Comparison of ENCODE assay signal across 9 mouse cellular contexts in the genomic region with DNA sequence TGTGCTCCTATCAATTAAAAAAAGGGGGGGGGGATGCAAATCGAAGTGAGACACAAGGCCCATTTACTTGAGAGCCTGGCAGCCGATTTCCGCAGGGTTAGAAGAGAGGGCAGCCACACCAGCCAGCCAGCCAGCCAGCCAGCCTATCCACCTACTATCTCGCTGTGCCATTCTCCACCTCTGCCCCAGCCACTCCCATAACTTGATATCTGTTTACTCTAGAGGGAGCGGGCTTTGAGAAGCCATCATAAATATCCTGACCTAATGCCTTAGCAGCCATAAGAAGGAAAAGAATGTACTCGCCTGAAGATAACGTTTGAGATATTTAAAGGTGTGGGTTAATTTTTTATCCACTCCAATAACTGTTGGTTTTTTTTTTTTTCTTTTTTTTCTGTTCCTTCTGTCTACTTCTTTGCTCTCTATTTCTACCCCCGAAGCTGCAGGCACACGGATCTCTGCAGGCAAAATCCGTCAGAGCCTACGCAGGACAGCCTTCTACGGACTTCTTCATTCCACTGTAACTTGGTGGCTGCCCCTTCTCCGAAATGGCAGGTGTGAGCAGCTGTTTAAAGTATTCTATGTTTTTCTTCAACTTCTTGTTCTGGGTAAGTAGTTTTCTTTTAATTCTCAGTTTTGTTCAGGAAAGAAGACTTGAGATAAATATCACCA. TPM values are rescaled to one million over a fixed set of nuclear protein-coding genes. Genes with fewer than 3 reads are reported as not detected.
A peak's percentile ranks its signal among the peaks of the same experiment; 100 is the strongest.
DNase-seq lines count a peak whose midpoint lies in the region; ATAC-seq and TF ChIP-seq lines count a peak whose summit lies in the region.
"Had no signal": no experiment of that assay in that cellular context is flagged by ENCODE, and none has a peak within 500 bp of the region (broad histone marks: within the 10 kb centered on the region; RNA-seq: fewer than 3 reads in every experiment).

No protein-coding gene starts in this region.

- peak; percentile 66 for DNase-seq in urinary bladder, postnatal 14 days (ENCODE audit: low spot score)
- DNase-seq in urinary bladder, adult 2 months (ENCODE audit: low spot score) = no peak
- DNase-seq in kidney, postnatal 14 days = peak; percentile 21
- DNase-seq in lung, postnatal 25 days (ENCODE audit: low spot score) = peak; percentile 64
- DNase-seq in thymus, postnatal 14 days = no peak
- DNase-seq in ovary, adult 18-20 months (ENCODE audit: low spot score) = no peak
- no peak for DNase-seq in midbrain, postnatal 0 days (ENCODE audit: low spot score)
- no peak for DNase-seq in left cerebral cortex, postnatal 14 days (ENCODE audit: low spot score in 2 of 2)

- no peaks in the 10 kb centered on the region for H3K27me3 ChIP-seq in midbrain, postnatal 0 days (ENCODE audit: insufficient read depth, low read length)
- H3K27me3 ChIP-seq: midbrain, embryonic 12.5 days had no signal

- no peaks in the 10 kb centered on the region for H3K36me3 ChIP-seq in midbrain, postnatal 0 days (ENCODE audit: insufficient read depth, low read length)
- H3K36me3 ChIP-seq: midbrain, embryonic 12.5 days had no signal

- no peaks in the 10 kb centered on the region for H3K9me3 ChIP-seq in midbrain, postnatal 0 days (ENCODE audit: low read length)
- H3K9me3 ChIP-seq: midbrain, embryonic 12.5 days had no signal

- H3K4me2 ChIP-seq in midbrain, postnatal 0 days (ENCODE audit: low read depth, low read length, poor library complexity, severe bottlenecking) = no peak overlapping the region
- H3K4me2 ChIP-seq: midbrain, embryonic 12.5 days had no signal

- intact Hi-C loops in left cerebral cortex, postnatal 14 days (cut with DNase I) = no loop called here

- no peak for TF ChIP-seq CTCF in midbrain, postnatal 0 days (IDR thresholded peaks at IDR 0.05)

- H3K27ac ChIP-seq in midbrain, postnatal 0 days (ENCODE audit: low read depth, low read length) = no peak overlapping the region
- H3K27ac ChIP-seq: midbrain, embryonic 12.5 days had no signal

- H3K9ac ChIP-seq in midbrain, postnatal 0 days (replicated peaks; ENCODE audit: low read length, poor library complexity, severe bottlenecking) = no peak overlapping the region
- H3K9ac ChIP-seq: midbrain, embryonic 12.5 days had no signal

- no peak for ATAC-seq in midbrain, postnatal 0 days (ENCODE audit: low FRiP score)

- no peaks in the 10 kb centered on the region for H3K4me1 ChIP-seq in midbrain, postnatal 0 days (ENCODE audit: insufficient read depth, low read length)
- H3K4me1 ChIP-seq: midbrain, embryonic 12.5 days had no signal

- WGBS in midbrain, postnatal 0 days = 70% methylated on average over 13 of the region's 13 CpGs

- no peak overlapping the region for H3K4me3 ChIP-seq in midbrain, postnatal 0 days (ENCODE audit: low read depth, low read length)
- H3K4me3 ChIP-seq: midbrain, embryonic 12.5 days had no signal

RNA-seq across cellular contexts. Expression of a gene that starts 0.6 kb away (rescaled TPM):
- polyA plus RNA-seq in urinary bladder, adult 2 months (2012; rRNA removed) = 113 and 130 TPM in 2 replicates
- 0.49 and 0.61 TPM in 2 replicates for total RNA-seq in midbrain, postnatal 0 days (2014; rRNA removed)
- 1.8 and 2.5 TPM in 2 replicates for polyA plus RNA-seq in midbrain, postnatal 0 days (2015; fragmentation: Nextera tagmentation; extraction: Ambion mirVana)
- total RNA-seq in left cerebral cortex, postnatal 14 days (2021) = 1 to 10 TPM in 1 of 2 experiments, under 1 TPM in 1; 0.68 to 1.2 TPM

Comparison
In these comparisons a context has a peak if more than half of its experiments do, and no peak if none do; other contexts are left out.
1. DNase-seq: peak in urinary bladder, postnatal 14 days (single experiment), kidney, postnatal 14 days (single experiment) and lung, postnatal 25 days (single experiment); none in urinary bladder, adult 2 months (single experiment), thymus, postnatal 14 days (single experiment), ovary, adult 18-20 months (single experiment), midbrain, postnatal 0 days (single experiment) and left cerebral cortex, postnatal 14 days (0 of 2).